Mouse (Mus musculus) heart, embryonic 16.5 days (tissue): ENCODE data around the gene Clic4. TPM values are rescaled to one million over a fixed set of nuclear protein-coding genes. Genes with fewer than 3 reads are reported as not detected.

Experiments used
- ATAC-seq: fragments of 200-750 bp; cut with Nextera tagmentation; replicated peaks from 2 replicates; pipeline ENCODE4 v1.8.0; 2017; ENCODE audit warnings: moderate number of reproducible peaks; ENCODE audit not compliant: insufficient read depth, low FRiP score; ENCODE audit errors: extremely low read depth
- H3K27ac ChIP-seq: fragments of 300-500 bp; sonication (generic); 2 replicates; pipeline ENCODE4 v1.5.1; 2014; ENCODE audit warnings: mild to moderate bottlenecking, low read length, control low read depth, moderate library complexity
- H3K27me3 ChIP-seq: fragments of 300-500 bp; sonication (generic); 2 replicates; pipeline ENCODE4 v1.6.1; 2014; ENCODE audit warnings: low read length, mixed read lengths; ENCODE audit not compliant: control insufficient read depth, insufficient read depth
- H3K36me3 ChIP-seq: fragments of 300-500 bp; sonication (generic); 2 replicates; pipeline ENCODE4 v1.6.1; 2014; ENCODE audit not compliant: control insufficient read depth, insufficient read depth
- H3K4me1 ChIP-seq: fragments of 300-500 bp; sonication (generic); 2 replicates; pipeline ENCODE4 v1.6.1; 2014; ENCODE audit warnings: low read length, mixed read lengths; ENCODE audit not compliant: control insufficient read depth, insufficient read depth
- H3K4me2 ChIP-seq: fragments of 300-500 bp; sonication (generic); 2 replicates; pipeline ENCODE4 v1.6.1; 2014; ENCODE audit warnings: low read depth, mild to moderate bottlenecking, control low read depth, low read length
- H3K4me3 ChIP-seq: fragments of 300-500 bp; sonication (generic); 2 replicates; pipeline ENCODE4 v1.5.1; 2014; ENCODE audit warnings: mild to moderate bottlenecking, control low read depth, low read length
- H3K9ac ChIP-seq: fragments of 300-500 bp; sonication (generic); 2 replicates; pipeline ENCODE4 v1.6.1; 2014; ENCODE audit warnings: low read length, control low read depth
- H3K9me3 ChIP-seq: fragments of 300-500 bp; sonication (generic); replicated peaks from 2 replicates; pipeline ENCODE4 v1.6.1; 2016; ENCODE audit warnings: low read length; ENCODE audit not compliant: control insufficient read depth
- WGBS: fragments of 180-500 bp; shearing (Covaris S2); extraction: QIAGEN DNeasy Blood & Tissue Kit; methylation state at CpG from one replicate; pipeline ENCODE4 v1.1.7; 2014; 5-methylcytosine and 5-hydroxymethylcytosine counted together
- polyA plus RNA-seq: library from polyadenylated mRNA; unstranded; fragments of >200 nt; fragmentation: Nextera tagmentation; extraction: Ambion mirVana; gene quantifications from 2 replicates; pipeline ENCODE4 v1.2.1, GENCODE M21; 2015

The Clic4 gene
- polyA plus RNA-seq, 1 experiment from 2014 or later: 289 TPM

GRCm38 (mm10) chr4:135310371-135310770 lies 37.8 kb upstream of the Clic4 start:
- H3K4me1 ChIP-seq: peaks cover 64% of the 10 kb centered on the region
- 79% methylated on average over 8 of the region's 8 CpGs for WGBS

GRCm38 (mm10) chr4:135309726-135310125 lies 37.1 kb upstream of the Clic4 start:
- H3K4me2 ChIP-seq: no peak overlapping the region

More at GRCm38 (mm10) chr4:135310371-135310770, 37.8 kb upstream of the Clic4 start:
- H3K9ac ChIP-seq: no peak overlapping the region
- H3K4me3 ChIP-seq: no peak overlapping the region
- H3K27me3 ChIP-seq: no peaks in the 10 kb centered on the region
- no peak overlapping the region for H3K4me2 ChIP-seq
- no peak overlapping the region for H3K27ac ChIP-seq
- 0 out of 2 replicates have a peak, but pooled peaks cover 1% of the 10 kb centered on the region for H3K9me3 ChIP-seq
- ATAC-seq: no peak
- H3K36me3 ChIP-seq: peaks cover 7% of the 10 kb centered on the region

GRCm38 (mm10) chr4:135309112-135309659 lies 36.6 kb upstream of the Clic4 start:
- H3K27me3 ChIP-seq: no peaks in the 10 kb centered on the region
- H3K36me3 ChIP-seq: no peaks in the 10 kb centered on the region
- H3K9ac ChIP-seq: peak overlapping the region; percentile 6
- WGBS: 36% methylated on average over 9 of the region's 9 CpGs
- no peak overlapping the region for H3K4me3 ChIP-seq
- H3K27ac ChIP-seq: peak overlapping the region; percentile 83
- ATAC-seq: no peak
- H3K9me3 ChIP-seq: no peaks in the 10 kb centered on the region
- no peak overlapping the region for H3K4me2 ChIP-seq
- H3K4me1 ChIP-seq: peaks cover 58% of the 10 kb centered on the region

More at GRCm38 (mm10) chr4:135309726-135310125, 37.1 kb upstream of the Clic4 start:
- Histone ChIP-seq H3K4me1 (peaks cover 63% of the 10 kb centered on the region), H3K27ac (peak overlapping the region; percentile 83), H3K9me3 (no peaks in the 10 kb centered on the region), H3K27me3 (no peaks in the 10 kb centered on the region), H3K36me3 (peaks cover under 1% of the 10 kb centered on the region), H3K4me3 (no peak overlapping the region), H3K9ac (0 out of 2 replicates have a peak overlapping the region, but pooled peaks have one; percentile 1)
- WGBS: 55% methylated on average over 5 of the region's 5 CpGs
- no peak for ATAC-seq

DNA sequence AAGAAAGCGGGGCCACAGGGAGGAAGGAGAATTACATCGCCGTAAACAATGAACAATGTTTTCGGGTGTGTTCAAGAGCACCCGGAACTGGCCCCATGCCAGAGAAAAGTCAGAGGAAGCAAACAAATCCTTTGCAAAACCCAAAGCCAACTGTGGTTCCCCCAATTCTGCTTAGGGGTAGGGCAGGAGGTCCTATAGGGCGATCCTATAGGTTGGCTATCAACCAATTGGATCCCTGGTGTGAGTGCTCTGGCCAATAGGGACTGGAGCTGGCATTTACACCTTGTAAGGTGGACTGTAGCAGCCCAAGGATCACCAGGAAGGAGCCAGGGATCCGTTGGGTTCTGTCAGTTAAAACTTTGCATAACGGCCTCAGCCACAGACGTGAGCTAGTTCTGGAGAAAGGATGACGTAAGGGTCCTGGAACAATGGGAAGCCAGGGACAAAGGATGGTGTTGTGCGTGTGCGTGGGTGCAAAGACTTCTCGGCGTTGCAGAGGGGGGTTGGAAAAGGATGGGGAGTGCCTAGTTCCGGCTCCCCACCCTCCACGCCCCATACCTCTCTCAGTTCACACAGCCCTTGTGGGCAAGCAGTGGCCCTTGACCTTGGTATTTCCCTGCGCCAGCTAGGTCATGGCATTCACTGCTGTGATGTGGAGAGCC lies 34.5 kb upstream of the Clic4 start:
- peak; percentile 42 for ATAC-seq
- 59% methylated on average over 17 of the region's 17 CpGs for WGBS
- Histone ChIP-seq H3K27me3 (no peaks in the 10 kb centered on the region), H3K4me1 (peaks cover 39% of the 10 kb centered on the region), H3K36me3 (no peaks in the 10 kb centered on the region), H3K9me3 (no peaks in the 10 kb centered on the region), H3K27ac (peak overlapping the region; percentile 83), H3K9ac (peak overlapping the region; percentile 15), H3K4me3 (no peak overlapping the region), H3K4me2 (no peak overlapping the region)

DNA sequence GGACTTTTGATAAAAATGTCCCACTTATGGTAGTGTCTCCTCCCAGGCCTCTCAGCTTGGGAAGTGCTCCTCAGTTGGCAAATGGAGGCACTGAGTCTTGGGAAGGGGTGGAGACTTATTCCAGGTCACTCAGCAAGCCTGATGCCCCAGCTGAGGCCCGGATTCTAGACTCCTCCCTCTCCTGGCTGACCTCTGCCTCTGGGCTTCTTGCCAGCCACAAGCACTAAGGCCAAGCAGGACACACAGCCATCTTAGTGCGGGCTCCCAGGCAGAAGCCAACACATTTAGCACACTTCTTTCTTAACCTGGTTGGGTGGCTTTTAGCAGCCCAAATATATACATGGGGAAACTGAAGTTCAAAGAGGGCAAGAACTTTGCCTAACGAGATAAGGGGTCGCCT lies 33.9 kb upstream of the Clic4 start:
- 39% methylated on average over 4 of the region's 4 CpGs for WGBS

DNA sequence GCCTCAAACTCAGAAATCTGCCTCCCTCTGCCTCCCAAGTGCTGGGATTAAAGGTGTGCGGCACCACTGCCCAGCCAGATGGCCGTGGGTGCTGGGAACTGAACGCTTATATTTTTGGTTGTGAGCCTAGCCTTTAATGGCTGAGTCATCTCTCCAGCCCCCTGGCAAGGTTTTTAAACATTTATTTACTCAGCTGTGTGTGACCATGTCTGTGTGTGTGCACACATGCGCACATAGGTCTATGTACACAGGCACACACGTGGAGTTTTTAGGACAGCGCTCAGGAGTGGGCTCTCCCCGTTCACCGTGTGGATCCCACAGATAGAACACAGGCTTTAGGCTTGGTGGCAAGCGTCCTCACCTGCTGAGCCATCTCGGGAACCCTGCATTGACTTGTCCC lies 29.6 kb upstream of the Clic4 start:
- Histone ChIP-seq H3K4me1 (peaks cover 32% of the 10 kb centered on the region), H3K27ac (no peak overlapping the region), H3K27me3 (no peaks in the 10 kb centered on the region), H3K4me2 (no peak overlapping the region), H3K9ac (no peak overlapping the region), H3K9me3 (no peaks in the 10 kb centered on the region), H3K4me3 (no peak overlapping the region), H3K36me3 (no peaks in the 10 kb centered on the region)
- 78% methylated on average over 10 of the region's 10 CpGs for WGBS
- no peak for ATAC-seq

More for the DNA sequence above, 33.9 kb upstream of the Clic4 start:
- no peaks in the 10 kb centered on the region for H3K27me3 ChIP-seq
- no peak overlapping the region for H3K9ac ChIP-seq
- H3K4me3 ChIP-seq: no peak overlapping the region
- peaks cover 37% of the 10 kb centered on the region for H3K4me1 ChIP-seq
- H3K9me3 ChIP-seq: no peaks in the 10 kb centered on the region
- no peaks in the 10 kb centered on the region for H3K36me3 ChIP-seq
- H3K4me2 ChIP-seq: no peak overlapping the region
- ATAC-seq: peak; percentile 46; the same call in 1 of the 2 replicates
- peak overlapping the region; percentile 83 for H3K27ac ChIP-seq

DNA sequence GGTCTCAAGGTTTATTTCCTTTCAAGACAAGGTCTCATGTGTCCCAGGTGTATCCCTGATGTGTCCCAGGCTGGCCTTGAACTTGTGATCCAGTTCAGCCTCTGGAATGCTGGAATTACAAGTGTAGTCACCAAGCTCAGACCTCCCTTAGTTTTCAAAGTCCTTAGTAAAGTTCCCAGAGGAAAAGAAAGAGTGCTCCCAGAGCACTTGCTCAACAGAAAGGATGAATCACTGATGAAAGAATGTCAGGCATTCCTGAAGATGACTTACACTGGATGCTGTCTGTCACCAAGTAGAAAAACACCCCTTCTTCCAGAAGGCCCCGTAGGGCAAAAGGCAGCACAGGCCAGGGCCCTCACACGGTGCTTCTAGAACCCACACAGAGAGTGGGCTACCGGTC lies 28.6 kb upstream of the Clic4 start:
- Histone ChIP-seq H3K27ac (no peak overlapping the region), H3K27me3 (no peaks in the 10 kb centered on the region), H3K9ac (no peak overlapping the region), H3K4me2 (no peak overlapping the region), H3K36me3 (no peaks in the 10 kb centered on the region), H3K4me1 (peaks cover 21% of the 10 kb centered on the region), H3K9me3 (no peaks in the 10 kb centered on the region), H3K4me3 (no peak overlapping the region)
- no peak for ATAC-seq
- 39% methylated on average over 3 of the region's 3 CpGs for WGBS

GRCm38 (mm10) chr4:135300248-135301041 lies 27.8 kb upstream of the Clic4 start:
- no peak for ATAC-seq
- H3K9ac ChIP-seq: no peak overlapping the region
- no peaks in the 10 kb centered on the region for H3K9me3 ChIP-seq
- H3K4me1 ChIP-seq: peaks cover 21% of the 10 kb centered on the region
- WGBS: 85% methylated on average over 26 of the region's 26 CpGs
- H3K27me3 ChIP-seq: no peaks in the 10 kb centered on the region
- H3K4me3 ChIP-seq: no peak overlapping the region
- no peaks in the 10 kb centered on the region for H3K36me3 ChIP-seq
- no peak overlapping the region for H3K4me2 ChIP-seq
- no peak overlapping the region for H3K27ac ChIP-seq

GRCm38 (mm10) chr4:135298680-135299079 lies 26.1 kb upstream of the Clic4 start:
- WGBS: 70% methylated on average over 10 of the region's 10 CpGs

More at GRCm38 (mm10) chr4:135298680-135299079, 26.1 kb upstream of the Clic4 start:
- no peaks in the 10 kb centered on the region for H3K27me3 ChIP-seq
- no peak for ATAC-seq
- no peaks in the 10 kb centered on the region for H3K9me3 ChIP-seq
- no peak overlapping the region for H3K4me3 ChIP-seq
- H3K36me3 ChIP-seq: no peaks in the 10 kb centered on the region
- H3K27ac ChIP-seq: peak overlapping the region; percentile 54
- peaks cover 21% of the 10 kb centered on the region for H3K4me1 ChIP-seq
- no peak overlapping the region for H3K4me2 ChIP-seq
- no peak overlapping the region for H3K9ac ChIP-seq
